ENCODE assay signal across 7 mouse cellular contexts in the genomic region with DNA sequence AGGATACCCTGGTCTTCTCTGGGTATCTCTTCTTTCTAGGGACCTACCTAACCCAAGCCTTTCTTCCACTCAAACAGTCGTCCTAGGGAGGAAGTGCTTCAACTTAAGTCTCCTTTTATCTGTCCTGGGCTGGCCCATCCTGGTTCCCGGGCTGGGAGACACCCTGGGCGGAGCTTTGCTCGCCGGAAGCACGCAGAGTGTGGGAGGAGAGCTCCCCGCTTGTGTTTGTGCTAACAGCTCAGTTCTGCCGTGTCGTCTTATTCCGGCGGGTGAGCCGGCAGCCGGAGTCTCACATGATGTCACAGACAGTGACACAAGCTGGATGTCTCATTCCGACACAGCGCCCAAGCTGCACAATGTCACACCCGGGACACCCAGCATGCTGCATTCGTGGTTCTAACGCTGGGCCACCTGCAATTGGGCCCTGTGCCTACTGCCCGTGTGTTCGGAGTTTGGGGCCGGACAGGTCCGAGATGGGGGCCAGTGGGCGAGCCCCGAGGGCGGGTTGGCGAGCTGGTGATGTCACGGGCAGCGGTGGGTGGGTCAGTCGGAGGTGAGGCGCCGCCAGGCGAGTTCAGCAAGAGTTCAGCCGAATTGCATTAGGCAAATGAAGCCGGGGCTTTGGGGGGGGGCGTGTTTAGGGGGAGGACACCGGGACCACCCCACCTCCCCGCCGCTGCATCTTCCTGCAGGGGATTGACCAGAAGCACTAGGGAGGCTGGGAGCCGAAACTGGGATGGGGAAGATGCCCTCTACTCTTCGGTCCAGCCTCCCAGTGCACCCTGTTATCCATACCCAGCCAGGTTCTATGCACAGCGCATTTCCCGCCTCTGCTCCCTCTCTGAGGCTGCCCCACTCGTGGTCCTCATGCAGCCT. TPM values are rescaled to one million over a fixed set of nuclear protein-coding genes. Genes with fewer than 3 reads are reported as not detected.
DNase-seq lines count a peak whose midpoint lies in the region; ATAC-seq and TF ChIP-seq lines count a peak whose summit lies in the region.

No protein-coding gene starts in this region.

- H3K4me3 ChIP-seq in E14TG2a.4 (replicated peaks; ENCODE audit: low read length), result peak overlapping the region; percentile 90
- peak overlapping the region; percentile 59 for H3K4me3 ChIP-seq in embryonic facial prominence, embryonic 14.5 days (ENCODE audit: low read depth, low read length)
- peak overlapping the region; percentile 76 for H3K4me3 ChIP-seq in heart, embryonic 13.5 days
- H3K4me3 ChIP-seq in kidney, embryonic 16.5 days (ENCODE audit: low read length), result peak overlapping the region; percentile 67

- H3K36me3 ChIP-seq in E14TG2a.4 (ENCODE audit: insufficient read depth, low read length), result peaks cover 26% of the 10 kb centered on the region; the same call in 1 of the 2 replicates
- H3K36me3 ChIP-seq in embryonic facial prominence, embryonic 14.5 days (ENCODE audit: control insufficient read depth, insufficient read depth, low read length), result peaks cover 24% of the 10 kb centered on the region
- H3K36me3 ChIP-seq in heart, embryonic 13.5 days, result peaks cover 21% of the 10 kb centered on the region
- H3K36me3 ChIP-seq in kidney, embryonic 16.5 days (ENCODE audit: insufficient read depth, low read length), result no peaks in the 10 kb centered on the region; the same call in 1 of the 2 replicates

- H3K4me2 ChIP-seq in embryonic facial prominence, embryonic 14.5 days (ENCODE audit: low read depth, low read length), result peak overlapping the region; percentile 93
- H3K4me2 ChIP-seq in heart, embryonic 13.5 days, result peak overlapping the region; percentile 98
- peak overlapping the region; percentile 100 for H3K4me2 ChIP-seq in kidney, embryonic 16.5 days (replicated peaks; ENCODE audit: low read depth, low read length)

- peaks cover 80% of the 10 kb centered on the region for H3K4me1 ChIP-seq in E14TG2a.4 (replicated peaks; ENCODE audit: low read depth, low read length)
- peaks cover 57% of the 10 kb centered on the region for H3K4me1 ChIP-seq in embryonic facial prominence, embryonic 14.5 days (ENCODE audit: control insufficient read depth, insufficient read depth, low read length)
- peaks cover 77% of the 10 kb centered on the region for H3K4me1 ChIP-seq in heart, embryonic 13.5 days
- H3K4me1 ChIP-seq in kidney, embryonic 16.5 days (ENCODE audit: insufficient read depth, low read length), result peaks cover 72% of the 10 kb centered on the region

- DNase-seq in adipocyte (ENCODE audit: low spot score), result peak; percentile 83
- peak; percentile 88 for DNase-seq in embryonic facial prominence, embryonic 14.5 days (ENCODE audit: low spot score)
- peak; percentile 95 for DNase-seq in lung, postnatal 36 days
- DNase-seq in retina, postnatal 1 day, result peak; percentile 84

- under 1% methylated on average over 38 of the region's 43 CpGs for WGBS in embryonic facial prominence, embryonic 14.5 days
- WGBS in heart, embryonic 13.5 days, result under 1% methylated on average over 43 of the region's 43 CpGs
- WGBS in kidney, embryonic 16.5 days, result under 1% methylated on average over 40 of the region's 43 CpGs

- peak overlapping the region; percentile 69 for H3K27ac ChIP-seq in embryonic facial prominence, embryonic 14.5 days (replicated peaks; ENCODE audit: low read depth, low read length)
- peak overlapping the region; percentile 93 for H3K27ac ChIP-seq in heart, embryonic 13.5 days (replicated peaks)
- H3K27ac ChIP-seq in kidney, embryonic 16.5 days (ENCODE audit: low read length), result peak overlapping the region; percentile 91

- TF ChIP-seq CTCF in E14TG2a.4 (conservative IDR thresholded peaks at IDR 0.05; ENCODE audit: low read length), result no peak

- H3K27me3 ChIP-seq in E14TG2a.4 (ENCODE audit: insufficient read depth, low read length), result no peaks in the 10 kb centered on the region
- no peaks in the 10 kb centered on the region for H3K27me3 ChIP-seq in embryonic facial prominence, embryonic 14.5 days (replicated peaks; ENCODE audit: control insufficient read depth, insufficient read depth, low read length)
- no peaks in the 10 kb centered on the region for H3K27me3 ChIP-seq in heart, embryonic 13.5 days (replicated peaks)
- no peaks in the 10 kb centered on the region for H3K27me3 ChIP-seq in kidney, embryonic 16.5 days (ENCODE audit: insufficient read depth, low read length)

- peak overlapping the region; percentile 75 for H3K9ac ChIP-seq in embryonic facial prominence, embryonic 14.5 days (ENCODE audit: low read depth, low read length)
- H3K9ac ChIP-seq in heart, embryonic 13.5 days, result peak overlapping the region; percentile 86
- peak overlapping the region; percentile 82 for H3K9ac ChIP-seq in kidney, embryonic 16.5 days (replicated peaks; ENCODE audit: low read length)

- peak; percentile 13; the same call in 1 of the 2 replicates for ATAC-seq in embryonic facial prominence, embryonic 14.5 days (ENCODE audit: low read depth)
- no peak for ATAC-seq in heart, embryonic 13.5 days (ENCODE audit: extremely low read depth, insufficient number of reproducible peaks, low FRiP score, low TSS enrichment)
- ATAC-seq in kidney, embryonic 16.5 days (ENCODE audit: low FRiP score, low TSS enrichment), result peak; percentile 35

- no peaks in the 10 kb centered on the region for H3K9me3 ChIP-seq in E14TG2a.4 (ENCODE audit: low read length)
- H3K9me3 ChIP-seq in embryonic facial prominence, embryonic 14.5 days (ENCODE audit: control insufficient read depth, low read length), result no peaks in the 10 kb centered on the region
- H3K9me3 ChIP-seq in heart, embryonic 13.5 days, result no peaks in the 10 kb centered on the region
- no peaks in the 10 kb centered on the region for H3K9me3 ChIP-seq in kidney, embryonic 16.5 days (ENCODE audit: low read length)

RNA-seq across cellular contexts. Expression of a gene that starts 23.1 kb away (rescaled TPM):
- polyA plus RNA-seq in embryonic facial prominence, embryonic 14.5 days (2014; fragmentation: Nextera tagmentation; extraction: Ambion mirVana), result 0.34 and 0.56 TPM in 2 replicates
- 1.3 and 3.3 TPM in 2 replicates for polyA plus RNA-seq in heart, embryonic 13.5 days (2015; fragmentation: Nextera tagmentation; extraction: Ambion mirVana)
- 0.59 TPM in 1 of 2 replicates, not detected in the other for polyA plus RNA-seq in kidney, embryonic 16.5 days (2015; fragmentation: Nextera tagmentation; extraction: Ambion mirVana)

RNA-seq across cellular contexts. Expression of a gene that starts 32.1 kb away (rescaled TPM):
- polyA plus RNA-seq in embryonic facial prominence, embryonic 14.5 days (2014; fragmentation: Nextera tagmentation; extraction: Ambion mirVana), result 46.4 and 50.3 TPM in 2 replicates
- 27.9 and 28.3 TPM in 2 replicates for polyA plus RNA-seq in heart, embryonic 13.5 days (2015; fragmentation: Nextera tagmentation; extraction: Ambion mirVana)
- polyA plus RNA-seq in kidney, embryonic 16.5 days (2015; fragmentation: Nextera tagmentation; extraction: Ambion mirVana), result 31.4 and 32.5 TPM in 2 replicates

RNA-seq across cellular contexts. Expression of a gene that starts 52.1 kb away (rescaled TPM):
- polyA plus RNA-seq in embryonic facial prominence, embryonic 14.5 days (2014; fragmentation: Nextera tagmentation; extraction: Ambion mirVana), result 22.7 and 23.0 TPM in 2 replicates
- polyA plus RNA-seq in heart, embryonic 13.5 days (2015; fragmentation: Nextera tagmentation; extraction: Ambion mirVana), result 21.1 and 22.9 TPM in 2 replicates
- polyA plus RNA-seq in kidney, embryonic 16.5 days (2015; fragmentation: Nextera tagmentation; extraction: Ambion mirVana), result 36.2 and 38.6 TPM in 2 replicates
